Mouse (Mus musculus) ES-CJ7 (cell line): Measurements from ENCODE around the gene Nptxr.
"Not testable (repeated sequence)": the region's sequence is repeated elsewhere in the genome, so short reads cannot be mapped to it uniquely, and the experiment has no call there.

ENCODE experiments used
- DNase-seq: peaks from one replicate; pipeline ENCODE4 v3.0.0; 2011; ENCODE audit warnings: low read depth, low spot score

Nptxr gene

GRCm38 (mm10) chr15:79822265-79823199 lies 18.0 kb upstream of the Nptxr start:
- DNase-seq, result no peak

DNA sequence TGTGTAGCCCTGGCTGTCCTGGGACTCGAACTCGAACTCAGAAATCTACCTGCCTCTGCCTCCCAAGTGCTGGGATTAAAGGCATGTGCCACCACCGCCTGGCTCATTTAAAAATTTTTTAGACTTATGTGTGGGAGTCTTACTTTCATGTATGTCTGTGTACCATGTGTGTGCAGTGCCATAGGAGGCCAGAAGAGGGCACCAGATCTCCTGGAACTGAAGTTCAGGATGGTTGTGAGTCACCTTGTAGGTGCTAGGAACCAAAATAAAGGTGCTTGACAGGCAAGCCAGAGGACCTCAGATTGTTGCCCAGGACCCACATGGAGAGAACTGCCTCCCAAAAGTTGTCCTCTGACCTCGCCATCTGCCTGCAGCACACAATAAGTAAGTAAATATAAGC lies 13.8 kb upstream of the Nptxr start:
- DNase-seq, result peak; percentile 72

GRCm38 (mm10) chr15:79813666-79814258 lies 9.2 kb upstream of the Nptxr start:
- no peak for DNase-seq

- DNase-seq, result not testable (repeated sequence)
Observed at GRCm38 (mm10) chr15:79812840-79813239, 8.3 kb upstream of the Nptxr start.

DNA sequence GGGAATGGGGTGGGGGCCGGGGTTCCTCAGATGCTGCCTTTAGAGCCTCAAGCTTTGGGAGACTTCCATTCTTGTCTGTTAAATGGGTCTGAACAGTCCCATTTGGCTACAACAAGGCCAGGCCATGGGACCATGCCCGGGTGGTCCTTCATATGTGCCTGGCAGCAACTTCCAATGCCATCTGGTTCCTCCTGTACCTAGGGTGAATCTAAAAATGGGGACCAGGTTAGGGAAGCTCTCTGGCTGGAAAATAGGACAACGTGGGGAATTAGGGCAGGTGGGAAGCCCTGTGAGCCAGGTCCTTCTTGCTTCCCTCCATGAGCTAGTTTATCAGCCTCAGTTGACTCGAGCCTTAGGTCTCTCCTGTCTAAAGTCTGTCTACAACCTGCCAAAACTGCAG lies 6.4 kb upstream of the Nptxr start:
- no peak for DNase-seq

DNA sequence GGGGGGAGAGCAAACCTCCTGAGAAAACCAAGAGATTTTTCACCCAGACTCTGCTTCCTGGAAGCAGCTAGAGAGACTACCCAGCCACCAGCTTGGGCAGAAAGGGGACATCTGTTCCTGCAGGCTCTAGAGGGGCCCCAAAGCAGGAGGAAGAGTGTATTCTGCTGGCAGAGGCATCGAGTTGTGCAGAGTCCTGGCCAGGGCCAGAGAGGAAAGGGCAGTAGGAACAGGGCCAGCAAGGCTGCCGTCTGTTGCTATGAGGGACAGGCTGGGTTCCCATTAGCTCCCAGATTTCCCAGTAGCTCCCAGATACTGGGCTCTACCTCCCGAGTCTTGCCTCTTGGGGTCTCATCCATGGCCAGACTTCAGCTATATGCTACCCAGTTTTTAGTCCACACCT lies 5.5 kb upstream of the Nptxr start:
- no peak for DNase-seq

GRCm38 (mm10) chr15:79808658-79809057 lies 4.1 kb upstream of the Nptxr start:
- no peak for DNase-seq

- peak; percentile 74 for DNase-seq
Observed at GRCm38 (mm10) chr15:79808114-79808513, 3.5 kb upstream of the Nptxr start.

- DNase-seq, result no peak
Observed at GRCm38 (mm10) chr15:79807050-79807449, 2.5 kb upstream of the Nptxr start.

DNA sequence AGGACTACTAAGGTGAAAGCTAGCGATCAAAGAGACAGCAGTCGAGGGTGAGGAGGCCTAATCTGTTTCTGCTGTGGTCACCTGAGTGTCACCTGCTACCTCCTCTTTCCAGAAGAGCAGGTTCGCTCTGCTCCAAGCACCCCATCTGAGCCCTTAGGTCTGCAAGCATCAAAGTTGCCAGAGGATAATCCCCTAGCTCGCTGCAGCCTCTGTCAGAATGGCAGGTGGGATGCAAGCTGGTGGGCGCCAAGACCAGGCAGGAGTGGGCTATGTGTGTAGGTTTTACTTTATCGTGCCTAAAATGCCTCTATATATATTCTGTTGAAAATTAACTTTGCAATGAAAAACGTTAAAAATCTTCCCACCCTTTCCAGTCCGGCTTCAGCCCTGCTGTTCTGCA lies 680 bp upstream of the Nptxr start:
- no peak for DNase-seq

DNA sequence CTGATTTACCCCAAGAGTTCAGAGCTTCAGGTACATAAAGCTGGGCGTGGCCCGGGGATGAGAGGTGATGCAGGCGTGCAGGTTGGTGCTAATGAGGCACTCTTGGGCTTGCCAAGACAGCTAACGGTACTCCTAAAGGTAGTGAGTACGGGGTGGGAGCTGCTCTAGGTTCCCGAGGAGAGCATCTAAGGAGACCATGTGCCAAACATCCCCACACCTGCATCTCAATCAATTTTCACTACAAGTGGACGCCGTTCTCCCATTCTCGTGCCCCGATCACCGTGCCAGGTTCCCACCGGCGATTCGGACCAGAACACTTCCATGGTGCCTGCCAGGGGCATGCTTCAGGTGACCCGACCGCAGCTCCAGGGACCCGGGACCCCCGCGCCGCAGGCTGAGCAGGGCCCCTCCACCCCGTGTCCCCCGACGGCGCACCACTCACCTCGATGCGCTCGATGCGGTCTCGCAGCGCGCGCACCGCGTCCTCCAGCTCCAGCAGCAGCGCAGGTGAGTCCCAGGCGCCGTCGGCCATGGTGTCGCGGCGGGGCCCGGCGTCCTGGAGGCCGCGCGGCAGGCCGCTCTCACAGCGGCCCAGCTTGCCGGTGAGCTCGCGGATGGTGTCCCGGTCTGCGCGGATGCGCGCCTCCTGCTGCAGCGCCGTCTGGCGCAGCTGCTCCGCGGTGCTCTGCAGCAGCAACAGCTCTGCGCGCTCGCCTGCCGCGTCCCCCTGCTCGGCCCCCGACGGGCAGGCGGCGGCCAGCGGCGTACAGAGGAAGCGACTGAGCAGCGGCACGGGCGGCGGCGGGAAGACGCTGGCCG lies 824 bp downstream of the Nptxr start:
- no peak for DNase-seq

- no peak for DNase-seq
Observed at GRCm38 (mm10) chr15:79802304-79802703, 2.3 kb downstream of the Nptxr start.

DNA sequence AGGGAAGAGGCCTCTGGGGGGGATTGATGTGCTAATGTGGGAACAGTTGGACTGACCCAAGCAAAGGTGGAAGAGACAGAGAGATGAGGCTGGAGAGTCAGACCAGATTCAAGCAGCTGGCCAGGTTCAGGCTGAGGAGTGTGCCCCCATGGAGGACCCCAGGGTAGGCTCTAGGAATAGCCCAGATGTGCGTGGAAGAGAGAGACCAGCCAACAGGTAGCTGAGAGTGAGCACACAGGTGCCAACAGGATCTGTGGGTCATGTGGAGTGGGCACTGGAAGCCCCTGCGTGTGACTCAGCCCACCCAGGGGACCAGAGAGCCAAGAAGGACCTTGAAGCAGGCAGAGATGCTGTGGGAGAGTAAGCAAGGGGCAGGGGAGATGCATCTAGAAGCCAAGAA lies 2.9 kb downstream of the Nptxr start:
- DNase-seq, result no peak

DNA sequence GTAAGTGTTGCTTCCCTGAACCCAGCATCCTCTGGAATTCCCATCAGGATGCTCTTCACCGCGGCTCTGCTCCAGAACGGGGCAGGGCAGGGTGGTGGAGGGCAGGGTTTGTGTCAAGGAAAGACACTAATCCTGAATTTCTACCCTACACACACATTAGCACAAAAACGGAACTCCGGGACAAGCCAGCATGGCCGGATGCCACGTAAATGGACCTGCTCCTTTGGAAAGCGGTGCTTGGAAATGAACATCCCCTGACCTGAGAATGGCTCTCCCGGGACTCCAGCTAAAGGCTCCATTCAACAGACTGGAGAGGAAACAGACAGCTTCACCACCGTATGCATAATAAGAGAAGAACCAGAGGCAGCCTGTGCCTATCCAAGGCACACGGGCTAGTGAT lies 3.9 kb downstream of the Nptxr start:
- no peak for DNase-seq

GRCm38 (mm10) chr15:79798591-79798990 lies 6.0 kb downstream of the Nptxr start:
- DNase-seq, result no peak

- DNase-seq, result no peak
Observed at GRCm38 (mm10) chr15:79797680-79798079, 6.9 kb downstream of the Nptxr start.

- no peak for DNase-seq
Observed at GRCm38 (mm10) chr15:79797096-79797495, 7.5 kb downstream of the Nptxr start.

- DNase-seq, result no peak
Observed at GRCm38 (mm10) chr15:79796256-79796655, 8.3 kb downstream of the Nptxr start.

GRCm38 (mm10) chr15:79794173-79794572 lies 10.4 kb downstream of the Nptxr start:
- no peak for DNase-seq

DNA sequence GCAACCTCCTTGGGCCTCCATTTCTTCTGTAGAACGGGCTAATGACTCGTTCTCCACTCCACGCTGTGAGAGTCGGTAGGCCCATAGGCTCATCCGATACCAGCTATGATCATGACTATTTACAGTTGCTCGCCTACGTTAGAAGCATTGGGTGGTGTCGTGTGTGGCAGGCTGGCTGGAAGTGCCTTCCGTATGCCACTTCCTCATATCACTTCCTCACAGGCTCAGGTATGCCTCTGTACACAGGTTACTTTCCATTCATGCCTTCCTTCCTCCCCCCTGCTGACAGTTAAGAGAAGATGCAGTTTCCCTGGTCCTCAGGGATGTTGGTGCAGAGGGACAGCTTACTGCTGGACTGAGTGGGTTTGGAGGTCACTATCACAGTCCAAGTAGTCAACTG lies 11.5 kb downstream of the Nptxr start:
- no peak for DNase-seq

- DNase-seq, result peak; percentile 92
Observed at GRCm38 (mm10) chr15:79792455-79792854, 12.1 kb downstream of the Nptxr start.

- peak; percentile 78 for DNase-seq
Observed at GRCm38 (mm10) chr15:79791502-79791901, 13.1 kb downstream of the Nptxr start.
